Mouse (Mus musculus): ENCODE results near the gene Bglap2.
"Not testable (repeated sequence)": the region's sequence is repeated elsewhere in the genome, so short reads cannot be mapped to it uniquely, and the experiment has no call there.

The Bglap2 gene

GRCm38 (mm10) chr3:88384364-88384763, 5.9 kb upstream of the Bglap2 start, which contains the start of gene Bglap:
Gene Bglap (minus strand): TSS chr3:88384464.
- no peak for DNase-seq

- not testable (repeated sequence) for DNase-seq
Observed at GRCm38 (mm10) chr3:88382383-88382782, 3.9 kb upstream of the Bglap2 start.

DNA sequence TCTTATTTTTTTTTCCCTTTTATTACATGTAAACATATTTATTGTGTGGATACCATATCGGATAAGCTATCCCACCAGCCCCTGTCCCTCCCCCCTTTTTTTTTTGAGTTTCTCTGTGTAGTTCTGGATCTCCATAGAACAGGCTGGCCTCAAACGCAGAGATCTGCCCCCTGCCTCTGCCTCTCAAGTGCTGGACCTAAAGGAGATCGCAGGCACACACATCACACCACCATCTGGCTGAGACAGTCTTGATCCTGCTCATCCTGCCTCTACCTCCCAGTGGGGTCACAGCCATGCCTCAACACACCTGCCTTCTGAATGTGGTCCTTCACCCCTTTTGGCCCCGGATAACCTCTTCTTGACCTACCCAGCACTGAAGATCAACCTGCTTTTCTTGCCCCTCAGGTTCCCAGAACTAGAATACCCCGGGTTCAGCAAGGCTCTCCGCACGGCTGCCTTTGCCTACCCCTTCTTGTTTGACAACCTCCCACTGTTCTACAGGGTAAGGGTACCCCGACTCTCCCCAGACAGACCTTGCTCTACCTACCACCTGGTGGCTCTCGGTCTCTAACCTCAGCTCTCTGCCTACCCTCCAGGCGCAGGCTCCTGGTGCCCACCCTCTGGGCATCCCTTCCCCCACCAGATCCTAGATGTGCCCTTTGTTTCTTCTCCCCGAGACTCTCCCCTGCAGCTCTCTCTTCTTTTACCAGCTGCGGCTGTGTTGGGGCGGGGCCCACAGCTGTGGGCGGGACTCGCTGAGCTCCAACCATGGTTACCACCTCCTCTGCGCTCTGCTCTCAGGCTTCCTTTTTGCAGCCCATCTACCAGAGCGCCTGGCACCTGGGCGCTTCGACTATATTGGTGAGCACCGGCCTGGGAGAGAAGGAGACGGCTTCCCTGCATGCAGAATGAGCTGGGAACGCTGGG, 3.2 kb upstream of the Bglap2 start:
- DNase-seq: not testable (repeated sequence)

DNA sequence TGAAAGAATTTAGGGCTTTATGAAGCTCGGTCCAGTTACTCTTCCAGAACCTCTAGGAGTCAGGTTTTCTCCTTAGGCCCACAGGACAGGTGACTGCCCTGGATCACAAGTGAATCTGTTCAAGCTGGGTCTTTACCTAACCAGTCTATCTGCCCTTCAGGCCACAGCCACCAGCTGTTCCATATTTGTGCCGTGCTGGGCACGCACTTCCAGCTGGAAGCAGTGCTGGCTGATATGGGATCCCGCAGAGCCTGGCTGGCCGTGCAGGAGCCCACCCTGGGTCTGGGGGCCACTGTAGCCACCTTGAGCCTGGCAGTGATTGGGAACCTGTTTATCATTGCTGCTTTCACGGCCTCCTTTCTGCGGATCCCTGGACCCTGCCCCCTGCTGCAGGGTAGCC, 1.9 kb downstream of the Bglap2 start:
- DNase-seq: not testable (repeated sequence)

DNA sequence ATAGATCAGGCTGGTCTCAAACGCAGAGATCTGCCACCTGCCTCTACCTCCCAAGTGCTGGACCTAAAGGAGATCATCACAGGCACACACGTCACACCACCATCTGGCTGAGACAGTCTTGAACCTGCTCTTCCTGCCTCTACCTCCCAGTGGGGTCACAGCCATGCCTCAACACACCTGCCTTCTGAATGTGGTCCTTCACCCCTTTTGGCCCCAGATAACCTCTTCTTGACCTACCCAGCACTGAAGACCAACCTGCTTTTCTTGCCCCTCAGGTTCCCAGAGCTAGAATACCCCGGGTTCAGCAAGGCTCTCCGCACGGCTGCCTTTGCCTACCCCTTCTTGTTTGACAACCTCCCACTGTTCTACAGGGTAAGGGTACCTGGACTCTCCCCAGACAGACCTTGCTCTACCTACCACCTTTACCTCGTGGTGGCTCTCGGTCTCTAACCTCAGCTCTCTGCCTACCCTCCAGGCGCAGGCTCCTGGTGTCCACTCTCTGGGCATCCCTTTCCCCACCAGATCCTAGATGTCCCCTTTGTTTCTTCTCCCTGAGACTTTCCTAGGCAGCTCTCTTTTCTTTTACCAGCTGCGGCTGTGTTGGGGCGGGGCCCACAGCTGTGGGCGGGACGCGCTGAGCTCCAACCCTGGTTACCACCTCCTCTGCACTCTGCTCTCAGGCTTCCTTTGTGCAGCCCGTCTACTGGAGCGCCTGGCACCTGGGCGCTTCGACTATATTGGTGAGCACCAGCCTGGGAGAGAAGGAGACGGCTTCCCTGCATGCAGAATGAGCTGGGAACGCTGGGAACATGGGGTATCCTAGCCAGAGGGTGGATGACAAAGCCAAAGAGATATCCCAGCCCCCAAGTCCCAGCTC, 2.5 kb downstream of the Bglap2 start:
- DNase-seq: not testable (repeated sequence)

DNA sequence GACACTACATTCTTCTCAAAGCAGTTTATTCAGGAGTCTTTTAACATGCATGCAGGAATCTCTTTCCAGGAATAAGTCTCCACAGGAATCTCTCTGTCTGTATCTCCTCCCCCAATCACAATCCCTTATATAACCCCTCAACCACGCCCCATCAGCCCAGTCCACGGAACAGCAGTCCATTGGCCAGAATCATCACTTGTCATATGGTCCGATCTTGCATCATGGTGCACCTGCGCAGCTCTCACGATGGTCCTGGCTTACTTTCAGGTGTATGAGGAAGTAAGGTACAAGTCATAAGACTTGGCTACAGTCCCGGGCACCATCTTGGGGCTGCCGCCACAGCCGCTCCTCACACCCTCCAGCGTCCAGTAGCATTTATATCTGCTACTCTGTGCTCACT, 5.9 kb downstream of the Bglap2 start, which contains the start of gene Bglap3:
TSS of gene Bglap3 (minus strand) at position 101 of the 400 bp plus-strand sequence.
- DNase-seq: not testable (repeated sequence)

DNA sequence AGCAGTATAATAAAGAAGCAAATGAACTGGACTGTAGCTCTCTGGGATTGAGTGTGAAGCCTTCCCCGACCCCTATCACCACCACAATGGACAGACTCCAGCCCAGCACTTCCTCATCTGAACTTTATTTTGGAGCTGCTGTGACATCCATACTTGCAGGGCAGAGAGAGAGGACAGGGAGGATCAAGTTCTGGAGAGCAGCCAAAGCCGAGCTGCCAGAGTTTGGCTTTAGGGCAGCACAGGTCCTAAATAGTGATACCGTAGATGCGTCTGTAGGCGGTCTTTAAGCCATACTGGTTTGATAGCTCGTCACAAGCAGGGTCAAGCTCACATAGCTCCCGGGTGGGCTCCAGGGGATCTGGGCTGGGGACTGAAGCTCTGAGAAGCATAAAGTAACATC, 10.0 kb downstream of the Bglap2 start:
- DNase-seq: not testable (repeated sequence)

DNA sequence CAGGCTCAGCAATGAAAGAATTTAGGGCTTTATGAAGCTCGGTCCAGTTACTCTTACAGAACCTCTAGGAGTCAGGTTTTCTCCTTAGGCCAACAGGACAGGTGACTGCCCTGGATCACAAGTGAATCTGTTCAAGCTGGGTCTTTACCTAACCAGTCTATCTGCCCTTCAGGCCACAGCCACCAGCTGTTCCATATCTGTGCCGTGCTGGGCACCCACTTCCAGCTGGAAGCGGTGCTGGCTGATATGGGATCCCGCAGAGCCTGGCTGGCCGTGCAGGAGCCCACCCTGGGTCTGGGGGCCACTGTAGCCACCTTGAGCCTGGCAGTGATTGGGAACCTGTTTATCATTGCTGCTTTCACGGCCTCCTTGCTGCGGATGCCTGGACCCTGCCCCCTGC, 11.0 kb downstream of the Bglap2 start:
- not testable (repeated sequence) for DNase-seq

DNA sequence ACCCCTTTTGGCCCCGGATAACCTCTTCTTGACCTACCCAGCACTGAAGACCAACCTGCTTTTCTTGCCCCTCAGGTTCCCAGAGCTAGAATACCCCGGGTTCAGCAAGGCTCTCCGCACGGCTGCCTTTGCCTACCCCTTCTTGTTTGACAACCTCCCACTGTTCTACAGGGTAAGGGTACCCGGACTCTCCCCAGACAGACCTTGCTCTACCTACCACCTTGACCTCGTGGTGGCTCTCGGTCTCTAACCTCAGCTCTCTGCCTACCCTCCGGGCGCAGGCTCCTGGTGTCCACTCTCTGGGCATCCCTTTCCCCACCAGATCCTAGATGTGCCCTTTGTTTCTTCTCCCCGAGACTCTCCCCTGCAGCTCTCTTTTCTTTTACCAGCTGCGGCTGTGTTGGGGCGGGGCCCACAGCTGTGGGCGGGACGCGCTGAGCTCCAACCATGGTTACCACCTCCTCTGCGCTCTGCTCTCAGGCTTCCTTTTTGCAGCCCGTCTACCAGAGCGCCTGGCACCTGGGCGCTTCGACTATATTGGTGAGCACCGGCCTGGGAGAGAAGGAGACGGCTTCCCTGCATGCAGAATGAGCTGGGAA, 11.6 kb downstream of the Bglap2 start:
- DNase-seq: not testable (repeated sequence)

- DNase-seq: no peak
Observed at GRCm38 (mm10) chr3:88365705-88366361, 12.7 kb downstream of the Bglap2 start.

DNA sequence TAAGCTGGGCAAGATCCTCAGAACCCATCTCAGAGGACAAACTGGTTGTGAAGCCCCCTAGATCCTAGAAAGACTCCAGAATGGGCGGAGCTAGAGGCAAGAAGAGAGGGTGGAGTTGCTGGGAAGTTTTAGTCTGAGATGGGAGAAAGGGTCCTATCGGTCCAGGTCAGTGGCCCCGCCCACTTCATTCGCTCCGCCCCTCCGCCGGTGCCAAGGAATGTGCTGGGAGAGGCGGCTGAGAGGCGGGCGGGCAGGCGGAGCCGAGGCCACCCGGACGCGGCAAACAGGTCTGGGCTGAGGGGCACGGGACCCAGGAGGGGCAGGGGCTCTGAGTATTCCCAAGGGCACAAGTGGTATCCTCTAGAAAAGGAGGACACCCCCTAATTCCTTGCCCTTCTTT, 14.2 kb downstream of the Bglap2 start, which contains the start of gene Paqr6:
TSS of gene Paqr6 (plus strand) at position 248 of the 400 bp plus-strand sequence.
- DNase-seq: peak; percentile 67

DNA sequence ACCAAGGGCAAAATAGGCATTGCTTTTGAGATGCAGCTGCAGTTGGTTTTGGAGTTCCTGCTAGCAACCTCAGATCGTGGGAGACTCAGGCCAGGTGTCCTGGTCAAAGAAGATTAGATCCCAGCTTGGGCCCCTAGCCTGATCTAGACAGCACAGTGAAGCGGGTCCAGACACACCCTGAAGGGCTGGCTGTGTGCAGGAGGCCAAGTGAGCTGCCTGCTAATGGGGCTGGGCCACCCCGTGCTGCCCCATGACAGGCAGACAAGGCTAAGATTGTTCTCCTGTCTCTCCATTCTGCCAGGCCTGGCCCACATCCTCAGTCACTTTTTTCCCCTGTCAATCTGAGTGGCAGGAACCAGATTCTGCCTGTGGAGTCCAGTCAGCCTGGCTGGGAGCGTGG, 14.8 kb downstream of the Bglap2 start:
- DNase-seq: no peak

GRCm38 (mm10) chr3:88361612-88362313, 16.7 kb downstream of the Bglap2 start:
- no peak for DNase-seq

DNA sequence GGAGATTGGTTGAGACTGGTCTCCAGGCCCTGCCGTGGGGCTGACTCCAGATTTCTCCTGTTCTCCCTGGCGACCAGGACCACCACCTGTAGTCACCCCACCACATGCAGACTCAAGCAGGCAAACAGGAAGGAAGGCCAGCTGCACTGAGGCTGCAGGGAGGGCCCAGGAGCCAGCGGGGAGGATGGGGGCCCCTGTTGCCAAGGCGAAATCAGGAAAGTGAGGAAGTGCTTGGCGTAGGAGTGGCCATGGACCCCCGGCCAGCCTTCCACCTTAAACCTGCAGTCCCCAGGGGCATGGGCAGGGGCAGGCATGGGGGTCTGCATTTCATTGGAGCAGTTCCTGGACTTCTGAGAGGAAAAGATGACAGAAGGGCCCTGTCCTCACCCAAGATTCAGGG, 17.4 kb downstream of the Bglap2 start:
- DNase-seq: no peak

DNA sequence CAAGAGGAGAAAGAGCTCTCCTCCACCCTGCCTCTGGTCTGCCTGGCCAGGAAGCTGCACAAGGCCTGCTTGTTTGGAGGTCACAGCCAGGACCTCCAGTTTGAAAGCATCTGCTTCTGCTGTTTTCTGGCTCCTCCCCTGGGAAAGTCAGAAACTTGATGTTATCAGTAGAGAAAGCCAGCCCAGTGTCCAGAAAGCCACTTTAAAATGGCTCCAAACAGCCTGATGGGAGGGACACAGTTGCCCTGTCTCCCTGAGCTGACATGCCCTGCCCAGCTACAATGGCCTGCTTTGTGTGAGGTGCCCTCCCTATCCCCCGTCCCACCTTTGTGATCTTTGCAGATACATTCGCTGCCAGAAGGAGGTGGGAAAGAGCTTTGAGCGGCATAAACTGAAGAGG, 18.5 kb downstream of the Bglap2 start:
- no peak for DNase-seq

- DNase-seq: no peak
Observed at GRCm38 (mm10) chr3:88359584-88359983, 18.9 kb downstream of the Bglap2 start.

- peak; percentile 60 for DNase-seq
Observed at GRCm38 (mm10) chr3:88354396-88355165, 23.9 kb downstream of the Bglap2 start.

DNA sequence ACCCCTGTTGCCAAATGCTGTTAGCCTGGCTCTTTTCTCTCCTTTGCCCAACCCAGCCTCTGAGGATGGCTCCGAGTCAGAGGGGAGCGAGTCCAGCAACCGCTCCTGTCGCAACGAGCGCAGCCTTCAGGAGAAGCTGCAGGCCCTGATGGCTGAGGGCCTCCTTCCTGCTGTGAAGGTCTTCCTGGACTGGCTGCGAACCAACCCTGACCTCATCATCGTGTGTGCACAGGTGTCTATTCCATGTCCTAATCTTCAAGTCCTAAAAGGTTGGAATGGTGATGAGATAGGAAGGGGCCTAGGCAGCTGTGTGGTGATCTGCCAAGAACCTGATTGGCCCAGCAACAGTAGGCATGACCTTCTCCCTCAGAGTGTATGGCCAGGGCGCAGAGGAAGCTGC, 25.6 kb downstream of the Bglap2 start:
- no peak for DNase-seq

DNA sequence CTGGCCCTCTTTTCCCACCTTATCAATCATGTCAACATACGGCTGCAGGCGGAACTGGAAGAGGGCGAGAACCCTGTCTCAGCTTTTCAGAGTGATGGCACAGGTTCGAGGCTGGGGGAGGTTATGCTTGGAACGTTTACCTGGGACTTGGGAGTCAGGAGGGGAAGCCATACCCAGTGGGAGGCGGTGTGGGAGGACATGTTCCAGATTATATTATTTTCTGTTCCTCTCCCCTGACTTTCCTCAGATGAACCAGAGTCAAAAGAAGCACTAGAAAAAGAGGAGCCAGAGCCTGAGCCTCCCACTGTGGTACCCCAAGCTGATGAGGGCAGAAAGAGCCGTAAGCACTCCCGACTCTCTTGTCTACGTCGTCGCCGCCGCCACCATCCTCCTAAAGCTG, 27.8 kb downstream of the Bglap2 start:
- DNase-seq: no peak

DNA sequence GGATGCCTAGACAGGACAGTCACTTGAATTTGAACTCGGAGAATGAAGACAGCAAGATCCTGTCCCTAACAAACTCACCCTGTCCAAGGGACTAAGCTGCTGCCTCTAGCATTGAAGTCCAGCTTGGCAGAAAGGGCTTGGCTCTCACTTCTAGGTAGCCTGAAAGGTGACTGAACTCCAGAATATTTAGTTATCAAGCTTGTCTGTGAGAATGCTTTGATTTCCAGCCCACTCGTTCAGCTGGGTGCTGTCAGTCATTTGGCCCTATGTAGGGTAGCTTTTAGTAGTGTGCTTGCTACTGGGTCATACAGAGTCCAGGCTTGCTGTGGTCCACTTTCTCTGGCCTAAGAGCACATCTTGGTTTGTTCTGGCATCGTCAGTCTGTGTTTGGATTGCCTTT, 39.5 kb downstream of the Bglap2 start:
- DNase-seq: no peak

DNA sequence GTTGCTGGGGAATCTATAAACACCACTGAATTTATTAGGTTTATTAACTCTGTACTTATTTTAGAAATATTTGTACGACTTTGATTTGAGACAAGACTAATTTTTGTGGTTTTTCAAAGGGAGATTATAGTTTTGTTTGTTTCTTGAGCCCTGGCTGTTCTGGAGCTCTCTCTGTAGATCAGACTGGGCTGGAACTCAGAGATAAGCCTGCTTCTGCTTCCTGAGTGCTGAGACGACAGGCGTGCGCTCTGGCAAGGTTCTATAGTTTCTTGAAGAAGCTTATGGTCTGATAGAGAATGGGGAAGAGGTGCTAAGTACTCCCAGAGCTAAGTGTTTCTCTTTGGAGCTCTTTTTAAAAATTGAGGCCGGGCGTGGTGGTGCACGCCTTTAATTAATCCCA, 40.2 kb downstream of the Bglap2 start:
- no peak for DNase-seq
